Mouse (Mus musculus) midbrain, embryonic 14.5 days (tissue): ENCODE measurements at regions not wholly inside any gene's neighbourhood (a gene's known extent, or its start where the extent isn't known, plus 50 kb on each side); places are given as distances from the start of the nearest gene placed in this dataset.

Experiments used
- ATAC-seq: fragments of 200-750 bp; cut with Nextera tagmentation; 2 replicates; pipeline ENCODE4 v1.8.0; 2017; ENCODE audit warnings: moderate number of reproducible peaks, moderate library complexity; ENCODE audit not compliant: low FRiP score, low TSS enrichment
- DNase-seq: peaks from one replicate; pipeline ENCODE4 v3.0.0-alpha.2; 2015
- H3K27ac ChIP-seq: fragments of 300-500 bp; sonication (generic); replicated peaks from 2 replicates; pipeline ENCODE4 v1.5.1; 2014; ENCODE audit warnings: mild to moderate bottlenecking, low read depth, low read length, moderate library complexity
- H3K27me3 ChIP-seq: fragments of 300-500 bp; sonication (generic); 2 replicates; pipeline ENCODE4 v1.6.1; 2014; ENCODE audit warnings: low read length, control low read depth, mixed read lengths; ENCODE audit not compliant: control insufficient read depth, insufficient read depth
- H3K36me3 ChIP-seq: fragments of 300-500 bp; sonication (generic); 2 replicates; pipeline ENCODE4 v1.6.1; 2014; ENCODE audit warnings: low read length, control low read depth; ENCODE audit not compliant: control insufficient read depth, insufficient read depth
- H3K4me1 ChIP-seq: fragments of 300-500 bp; sonication (generic); 2 replicates; pipeline ENCODE4 v1.6.1; 2014; ENCODE audit warnings: mild to moderate bottlenecking, antibody characterized with exemption, low read length, control low read depth; ENCODE audit not compliant: control insufficient read depth, insufficient read depth
- H3K4me2 ChIP-seq: fragments of 300-500 bp; sonication (generic); 2 replicates; pipeline ENCODE4 v1.6.1; 2014; ENCODE audit warnings: mild to moderate bottlenecking, low read length, moderate library complexity
- H3K4me3 ChIP-seq: fragments of 300-500 bp; sonication (generic); replicated peaks from 2 replicates; pipeline ENCODE4 v1.5.1; 2014; ENCODE audit warnings: low read depth, low read length
- H3K9ac ChIP-seq: fragments of 300-500 bp; sonication (generic); replicated peaks from 2 replicates; pipeline ENCODE4 v1.6.1; 2014; ENCODE audit warnings: mild to moderate bottlenecking, low read length, moderate library complexity
- H3K9me3 ChIP-seq: fragments of 300-500 bp; sonication (generic); 2 replicates; pipeline ENCODE4 v1.6.1; 2016; ENCODE audit warnings: low read length, control low read depth, mixed read lengths; ENCODE audit not compliant: control insufficient read depth
- WGBS: fragments of 180-500 bp; shearing (Covaris S2); extraction: QIAGEN DNeasy Blood & Tissue Kit; methylation state at CpG from one replicate; pipeline ENCODE4 v1.1.7; 2014; 5-methylcytosine and 5-hydroxymethylcytosine counted together

- Histone ChIP-seq H3K36me3 (no peaks in the 10 kb centered on the region), H3K4me1 (no peaks in the 10 kb centered on the region), H3K27me3 (no peaks in the 10 kb centered on the region), H3K4me2 (no peak overlapping the region), H3K9ac (no peak overlapping the region), H3K27ac (no peak overlapping the region), H3K4me3 (no peak overlapping the region), H3K9me3 (no peaks in the 10 kb centered on the region)
- DNase-seq (no peak), ATAC-seq (no peak)
- WGBS = 81% methylated on average over 1 of the region's 1 CpGs
Observed at GRCm38 (mm10) chr13:39766897-39767296, 594.4 kb downstream of the Ofcc1 start.
